Mouse (Mus musculus) liver, embryonic 13.5 days (tissue): ENCODE data around the gene Tbl1x. TPM values are rescaled to one million over a fixed set of nuclear protein-coding genes. Genes with fewer than 3 reads are reported as not detected.

ENCODE experiments used
- ATAC-seq: fragments of 200-750 bp; cut with Nextera tagmentation; 2 replicates; pipeline ENCODE4 v1.8.0; 2017; ENCODE audit warnings: low read depth, mild to moderate bottlenecking, moderate number of reproducible peaks, moderate library complexity
- DNase-seq: peaks from one replicate; pipeline ENCODE4 v3.0.0; 2022
- H3K27ac ChIP-seq: fragments of 300-500 bp; sonication (generic); 2 replicates; pipeline ENCODE4 v1.5.1; 2015; ENCODE audit warnings: moderate library complexity, mild to moderate bottlenecking, inconsistent platforms
- H3K27me3 ChIP-seq: fragments of 300-500 bp; sonication (generic); 2 replicates; pipeline ENCODE4 v1.6.1; 2015; ENCODE audit warnings: mild to moderate bottlenecking, inconsistent platforms
- H3K36me3 ChIP-seq: fragments of 300-500 bp; sonication (generic); 2 replicates; pipeline ENCODE4 v1.6.1; 2015; ENCODE audit warnings: mild to moderate bottlenecking, inconsistent platforms
- H3K4me1 ChIP-seq: fragments of 300-500 bp; sonication (generic); replicated peaks from 2 replicates; pipeline ENCODE4 v1.6.1; 2015; ENCODE audit warnings: inconsistent platforms
- H3K4me2 ChIP-seq: fragments of 300-500 bp; sonication (generic); 2 replicates; pipeline ENCODE4 v1.6.1; 2015; ENCODE audit warnings: inconsistent platforms, mild to moderate bottlenecking, moderate library complexity
- H3K4me3 ChIP-seq: fragments of 300-500 bp; sonication (generic); replicated peaks from 2 replicates; pipeline ENCODE4 v1.5.1; 2015; ENCODE audit warnings: mild to moderate bottlenecking, inconsistent platforms
- H3K9ac ChIP-seq: fragments of 300-500 bp; sonication (generic); 2 replicates; pipeline ENCODE4 v1.6.1; 2015; ENCODE audit warnings: mild to moderate bottlenecking, inconsistent platforms
- H3K9me3 ChIP-seq: fragments of 300-500 bp; sonication (generic); replicated peaks from 2 replicates; pipeline ENCODE4 v1.6.1; 2016; ENCODE audit warnings: inconsistent platforms
- WGBS: fragments of 180-500 bp; shearing (Covaris S2); methylation state at CpG from one replicate; pipeline ENCODE4 v1.1.7; 2015; ENCODE audit not compliant: insufficient replicate concordance; 5-methylcytosine and 5-hydroxymethylcytosine counted together
- polyA plus RNA-seq: library from polyadenylated mRNA; unstranded; fragments of >200 nt; fragmentation: Nextera tagmentation; extraction: Ambion mirVana; gene quantifications from 2 replicates; pipeline ENCODE4 v1.2.1, GENCODE M21; 2015

Tbl1x gene
- polyA plus RNA-seq, 1 experiment from 2014 or later: 20.3 TPM

- Histone ChIP-seq H3K4me2 (no peak overlapping the region), H3K27ac (no peak overlapping the region), H3K27me3 (no peaks in the 10 kb centered on the region), H3K9ac (no peak overlapping the region), H3K4me3 (no peak overlapping the region), H3K4me1 (peaks cover under 1% of the 10 kb centered on the region; the same call in 1 of the 2 replicates), H3K36me3 (no peaks in the 10 kb centered on the region), H3K9me3 (no peaks in the 10 kb centered on the region)
- DNase-seq (no peak), ATAC-seq (no peak)
- 85% methylated on average over 1 of the region's 1 CpGs for WGBS
Measured at GRCm38 (mm10) chrX:77613041-77613440, 102.2 kb downstream of the Tbl1x start.

GRCm38 (mm10) chrX:77615735-77616293 is 105.0 kb downstream of the Tbl1x start:
- H3K27me3 ChIP-seq: no peaks in the 10 kb centered on the region
- H3K4me3 ChIP-seq: no peak overlapping the region
- no peak overlapping the region for H3K9ac ChIP-seq
- H3K4me2 ChIP-seq: no peak overlapping the region
- H3K27ac ChIP-seq: no peak overlapping the region
- 74% methylated on average over 4 of the region's 4 CpGs for WGBS
- ATAC-seq: no peak
- no peaks in the 10 kb centered on the region for H3K9me3 ChIP-seq
- H3K36me3 ChIP-seq: no peaks in the 10 kb centered on the region
- DNase-seq: no peak
- peaks cover 8% of the 10 kb centered on the region for H3K4me1 ChIP-seq

DNA sequence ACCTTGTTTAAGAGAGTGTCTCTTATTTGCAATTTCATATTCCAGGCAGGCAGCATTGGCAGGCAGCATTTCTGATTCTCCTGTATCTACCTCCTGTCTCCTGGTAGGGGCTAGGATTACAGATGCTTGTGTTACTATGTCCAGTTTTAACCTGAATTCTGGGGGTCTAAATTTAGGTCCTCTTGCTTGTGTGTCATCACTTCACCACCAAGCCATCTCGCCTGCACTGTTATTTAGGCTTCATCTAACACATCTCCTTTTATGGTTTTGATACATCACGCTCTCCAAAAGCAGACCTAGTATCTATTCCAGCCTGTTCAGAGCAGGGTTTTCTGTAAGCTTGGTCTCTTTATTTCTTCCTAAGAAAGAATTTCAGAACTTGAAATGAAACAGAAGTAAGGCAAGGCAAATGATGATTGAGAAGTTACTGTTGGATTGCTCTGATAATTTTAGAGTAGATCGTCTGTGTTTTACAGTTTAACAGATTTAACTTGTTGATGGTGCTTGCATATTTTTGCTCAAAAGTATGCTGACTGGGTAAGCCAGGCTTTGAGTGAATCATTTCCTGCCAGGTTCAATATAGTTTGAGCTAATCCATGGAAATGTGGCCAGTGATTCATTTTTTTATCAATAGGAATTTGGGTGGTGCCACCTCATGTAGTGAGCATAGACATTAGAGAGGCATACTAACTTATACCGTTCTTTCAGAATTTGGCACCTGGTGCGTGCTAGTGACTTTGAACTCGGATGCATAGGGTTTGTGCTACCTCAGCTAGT is 106.7 kb downstream of the Tbl1x start:
- H3K4me1 ChIP-seq: peaks cover 8% of the 10 kb centered on the region
- ATAC-seq (no peak), DNase-seq (no peak)
- no peak overlapping the region for H3K9ac ChIP-seq
- 71% methylated on average over 6 of the region's 6 CpGs for WGBS
- H3K27ac ChIP-seq: no peak overlapping the region
- H3K36me3 ChIP-seq: no peaks in the 10 kb centered on the region
- H3K4me3 ChIP-seq: no peak overlapping the region
- no peak overlapping the region for H3K4me2 ChIP-seq
- no peaks in the 10 kb centered on the region for H3K27me3 ChIP-seq
- no peaks in the 10 kb centered on the region for H3K9me3 ChIP-seq

DNA sequence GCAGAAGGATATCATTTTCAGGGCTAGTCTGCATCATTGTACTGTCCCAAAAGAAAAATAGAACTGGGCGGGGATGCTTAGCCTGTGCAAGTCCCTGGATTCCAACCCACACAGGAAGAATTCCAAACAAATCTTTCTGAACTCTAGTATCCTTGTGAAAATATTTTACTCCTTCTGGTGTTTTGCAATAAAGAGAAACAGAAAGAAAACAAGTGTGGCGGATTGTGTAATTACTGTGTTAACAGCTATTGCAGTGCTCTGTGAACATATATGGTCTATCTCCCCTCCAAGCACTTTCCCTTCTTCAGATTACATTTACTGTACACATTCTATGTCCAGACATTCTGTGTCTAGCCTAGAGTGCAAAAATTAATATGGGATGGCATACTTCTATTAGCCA is 119.6 kb downstream of the Tbl1x start:
- Histone ChIP-seq H3K27ac (no peak overlapping the region), H3K27me3 (no peaks in the 10 kb centered on the region), H3K4me1 (no peaks in the 10 kb centered on the region), H3K9ac (no peak overlapping the region), H3K9me3 (no peaks in the 10 kb centered on the region), H3K4me2 (no peak overlapping the region), H3K4me3 (no peak overlapping the region), H3K36me3 (no peaks in the 10 kb centered on the region)
- DNase-seq (no peak), ATAC-seq (no peak)
- 69% methylated on average over 2 of the region's 2 CpGs for WGBS

DNA sequence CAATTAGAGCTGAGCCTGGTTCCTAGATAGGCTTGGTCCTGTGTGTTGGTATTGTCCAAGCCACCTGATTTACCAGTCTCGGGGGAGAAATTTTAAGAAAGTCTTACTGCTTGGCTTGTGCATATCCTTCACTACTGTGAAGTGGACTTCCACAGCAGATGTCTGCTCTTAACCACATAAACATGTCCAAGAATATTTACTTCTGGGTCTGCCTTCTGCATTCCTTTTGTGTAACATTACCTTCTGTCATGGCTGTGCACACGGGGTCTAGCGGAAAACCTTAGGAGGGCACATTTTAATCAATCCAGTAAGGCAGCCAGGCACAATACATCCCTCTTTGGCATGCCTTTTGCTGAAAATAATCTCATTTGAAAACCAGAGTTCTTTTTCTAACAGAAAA is 125.7 kb downstream of the Tbl1x start:
- H3K9ac ChIP-seq: no peak overlapping the region
- no peak overlapping the region for H3K4me2 ChIP-seq
- no peak overlapping the region for H3K4me3 ChIP-seq
- H3K36me3 ChIP-seq: no peaks in the 10 kb centered on the region
- 76% methylated on average over 3 of the region's 3 CpGs for WGBS
- no peaks in the 10 kb centered on the region for H3K9me3 ChIP-seq
- DNase-seq: no peak
- no peak overlapping the region for H3K27ac ChIP-seq
- no peaks in the 10 kb centered on the region for H3K27me3 ChIP-seq
- H3K4me1 ChIP-seq: no peaks in the 10 kb centered on the region
- no peak for ATAC-seq

DNA sequence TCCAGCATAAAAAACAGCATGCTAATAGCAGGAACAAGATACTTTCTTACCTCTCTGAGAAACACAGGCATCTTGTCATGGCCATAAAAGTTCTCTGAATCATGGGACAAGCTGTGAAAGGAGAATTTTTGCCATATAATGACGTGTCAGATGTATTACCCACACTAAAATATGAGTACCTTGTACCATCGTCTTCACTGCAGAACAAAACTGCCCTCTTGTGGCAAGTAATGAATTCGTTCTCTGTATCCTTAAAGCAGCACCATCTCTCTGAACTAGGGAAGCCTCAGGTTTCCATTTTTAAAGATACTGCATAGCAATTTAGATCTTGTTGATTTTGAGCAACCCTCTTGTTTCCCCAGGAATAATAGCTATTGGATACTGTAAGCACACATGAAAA is 127.3 kb downstream of the Tbl1x start:
- Histone ChIP-seq H3K4me2 (no peak overlapping the region), H3K27me3 (no peaks in the 10 kb centered on the region), H3K36me3 (peaks cover under 1% of the 10 kb centered on the region; the same call in 1 of the 2 replicates), H3K4me1 (no peaks in the 10 kb centered on the region), H3K27ac (no peak overlapping the region), H3K4me3 (no peak overlapping the region), H3K9ac (no peak overlapping the region), H3K9me3 (no peaks in the 10 kb centered on the region)
- 9% methylated on average over 3 of the region's 3 CpGs for WGBS
- DNase-seq: no peak
- ATAC-seq: no peak

GRCm38 (mm10) chrX:77640301-77640700 is 129.5 kb downstream of the Tbl1x start:
- no peak overlapping the region for H3K4me3 ChIP-seq
- H3K4me2 ChIP-seq: no peak overlapping the region
- no peaks in the 10 kb centered on the region for H3K27me3 ChIP-seq
- no peak for DNase-seq
- 41% methylated on average over 4 of the region's 4 CpGs for WGBS
- no peak overlapping the region for H3K27ac ChIP-seq
- H3K9me3 ChIP-seq: no peaks in the 10 kb centered on the region
- no peaks in the 10 kb centered on the region for H3K4me1 ChIP-seq
- peaks cover 4% of the 10 kb centered on the region; the same call in 1 of the 2 replicates for H3K36me3 ChIP-seq
- ATAC-seq: no peak
- no peak overlapping the region for H3K9ac ChIP-seq

GRCm38 (mm10) chrX:77646164-77646563 is 135.4 kb downstream of the Tbl1x start:
- Histone ChIP-seq H3K27ac (no peak overlapping the region), H3K9ac (no peak overlapping the region), H3K4me2 (no peak overlapping the region), H3K4me1 (no peaks in the 10 kb centered on the region), H3K36me3 (peaks cover 25% of the 10 kb centered on the region; the same call in 1 of the 2 replicates), H3K27me3 (no peaks in the 10 kb centered on the region), H3K9me3 (no peaks in the 10 kb centered on the region), H3K4me3 (no peak overlapping the region)
- ATAC-seq (no peak), DNase-seq (no peak)
- WGBS: 81% methylated on average over 7 of the region's 7 CpGs

DNA sequence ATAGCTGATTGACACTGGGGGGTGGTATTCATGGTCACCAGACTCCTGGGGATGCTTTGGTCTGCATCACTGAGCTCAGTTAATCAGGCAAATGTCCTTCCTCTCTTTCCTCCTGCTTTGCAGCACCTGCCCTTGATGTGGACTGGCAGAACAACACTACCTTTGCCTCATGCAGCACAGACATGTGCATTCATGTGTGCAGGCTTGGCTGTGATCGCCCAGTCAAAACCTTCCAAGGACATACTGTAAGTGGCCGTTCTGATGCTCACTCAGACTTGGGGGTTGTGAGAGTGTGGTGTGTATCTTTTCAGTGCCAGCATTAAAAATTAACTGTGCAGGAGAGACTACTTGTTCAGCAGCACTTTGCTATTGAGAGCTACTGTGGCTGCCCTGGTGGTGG is 139.4 kb downstream of the Tbl1x start:
- Histone ChIP-seq H3K9ac (no peak overlapping the region), H3K36me3 (peaks cover 21% of the 10 kb centered on the region; the same call in 1 of the 2 replicates), H3K9me3 (no peaks in the 10 kb centered on the region), H3K4me1 (no peaks in the 10 kb centered on the region), H3K4me3 (no peak overlapping the region), H3K27ac (no peak overlapping the region), H3K4me2 (no peak overlapping the region), H3K27me3 (no peaks in the 10 kb centered on the region)
- DNase-seq: no peak
- 80% methylated on average over 2 of the region's 2 CpGs for WGBS
- no peak for ATAC-seq

GRCm38 (mm10) chrX:77662030-77662429 is 151.2 kb downstream of the Tbl1x start:
- WGBS: 67% methylated on average over 3 of the region's 3 CpGs
- Histone ChIP-seq H3K9ac (no peak overlapping the region), H3K4me1 (no peaks in the 10 kb centered on the region), H3K4me3 (no peak overlapping the region), H3K27ac (no peak overlapping the region), H3K9me3 (no peaks in the 10 kb centered on the region), H3K27me3 (no peaks in the 10 kb centered on the region), H3K4me2 (no peak overlapping the region), H3K36me3 (peaks cover 17% of the 10 kb centered on the region; the same call in 1 of the 2 replicates)
- no peak for ATAC-seq
- no peak for DNase-seq

- no peak for DNase-seq
- ATAC-seq: no peak
- Histone ChIP-seq H3K36me3 (peaks cover 17% of the 10 kb centered on the region; the same call in 1 of the 2 replicates), H3K27me3 (no peaks in the 10 kb centered on the region), H3K4me3 (no peak overlapping the region), H3K4me2 (no peak overlapping the region), H3K9ac (no peak overlapping the region), H3K9me3 (no peaks in the 10 kb centered on the region), H3K27ac (no peak overlapping the region), H3K4me1 (no peaks in the 10 kb centered on the region)
- 59% methylated on average over 3 of the region's 3 CpGs for WGBS
Measured at GRCm38 (mm10) chrX:77663276-77663675, 152.5 kb downstream of the Tbl1x start.

- Histone ChIP-seq H3K36me3 (peaks cover 4% of the 10 kb centered on the region; the same call in 1 of the 2 replicates), H3K27ac (no peak overlapping the region), H3K4me2 (no peak overlapping the region), H3K9ac (no peak overlapping the region), H3K9me3 (no peaks in the 10 kb centered on the region), H3K27me3 (no peaks in the 10 kb centered on the region), H3K4me3 (no peak overlapping the region), H3K4me1 (no peaks in the 10 kb centered on the region)
- ATAC-seq: no peak
- 56% methylated on average over 2 of the region's 2 CpGs for WGBS
- DNase-seq: no peak
Measured at GRCm38 (mm10) chrX:77665030-77665429, 154.2 kb downstream of the Tbl1x start.
